34 mouse cellular contexts compared by ENCODE assay signal in genomic region chr11:53621582-53622439, GRCm38 (mm10). TPM values are rescaled to one million over a fixed set of nuclear protein-coding genes. Genes with fewer than 3 reads are reported as not detected.
DNase-seq lines count a peak whose midpoint lies in the region; ATAC-seq and TF ChIP-seq lines count a peak whose summit lies in the region.
"Had no signal": no experiment of that assay in that cellular context is flagged by ENCODE, and none has a peak within 500 bp of the region (broad histone marks: within the 10 kb centered on the region; RNA-seq: fewer than 3 reads in every experiment).

No protein-coding gene starts in this region.

- no peak overlapping the region for H3K9ac ChIP-seq in liver, embryonic 12.5 days
- no peak overlapping the region for H3K9ac ChIP-seq in liver, postnatal 0 days (replicated peaks)
- no peak overlapping the region for H3K9ac ChIP-seq in MEL (ENCODE audit: control insufficient read depth, low read depth, low read length, poor library complexity, severe bottlenecking)
- H3K9ac ChIP-seq: forebrain, embryonic 13.5 days; heart, embryonic 15.5 days; hindbrain, embryonic 13.5 days had no signal

- 61% methylated on average over 11 of the region's 11 CpGs for WGBS in liver, embryonic 12.5 days (ENCODE audit: insufficient replicate concordance)
- WGBS in liver, postnatal 0 days (ENCODE audit: insufficient replicate concordance) = 74% methylated on average over 11 of the region's 11 CpGs

- H3K4me2 ChIP-seq in liver, embryonic 12.5 days = no peak overlapping the region
- no peak overlapping the region for H3K4me2 ChIP-seq in liver, postnatal 0 days (ENCODE audit: low read depth, low read length)
- H3K4me2 ChIP-seq: forebrain, embryonic 13.5 days; heart, embryonic 11.5 days; heart, embryonic 15.5 days; hindbrain, embryonic 13.5 days had no signal

- no peak for TF ChIP-seq CTCF in liver, postnatal 0 days (IDR thresholded peaks at IDR 0.05; ENCODE audit: low read depth)
- no peak for TF ChIP-seq CTCF in MEL (IDR thresholded peaks at IDR 0.05 in 2 of 3, conservative IDR thresholded peaks at IDR 0.05 in 1 of 3; ENCODE audit: control insufficient read depth in 1 of 3, insufficient read depth in 1 of 3, low read depth in 2 of 3, low read length in 3 of 3, poor library complexity in 1 of 3, severe bottlenecking in 1 of 3)

- no peaks in the 10 kb centered on the region for H3K36me3 ChIP-seq in liver, embryonic 12.5 days
- H3K36me3 ChIP-seq in liver, postnatal 0 days (replicated peaks; ENCODE audit: insufficient read depth, low read length) = no peaks in the 10 kb centered on the region
- H3K36me3 ChIP-seq in megakaryocyte, embryonic 14.5 days (replicated peaks; ENCODE audit: low read length) = peaks cover 9% of the 10 kb centered on the region
- peaks cover 0 to 73% of the 10 kb centered on the region in 2 experiments; a peak in 2 of 4 replicates for H3K36me3 ChIP-seq in MEL (ENCODE audit: control insufficient read depth in 1 of 2, insufficient read depth in 2 of 2, low read length in 2 of 2)
- H3K36me3 ChIP-seq: forebrain, embryonic 10.5 days; heart, embryonic 15.5 days; hindbrain, embryonic 10.5 days; hindbrain, embryonic 13.5 days had no signal

- no peak for DNase-seq in liver, postnatal 0 days
- DNase-seq in MEL (ENCODE audit: low read depth, low spot score) = no peak
- no peak for DNase-seq in spleen, postnatal 36 days (ENCODE audit: low spot score in 2 of 2)
- DNase-seq in cerebellum, postnatal 36 days = no peak
- DNase-seq: adrenal gland, adult 8-10 months; cerebellum, adult 11-12 months; cerebellum, adult 8-10 months; cerebellum, postnatal 10 days; gastrocnemius, postnatal 10 days; gastrocnemius, postnatal 36 days; heart, adult 11 months; heart, postnatal 10 days; heart, postnatal 36 days had no signal

- H3K27ac ChIP-seq in liver, embryonic 12.5 days = 0 out of 2 replicates have a peak overlapping the region, but pooled peaks have one; percentile 7
- H3K27ac ChIP-seq in liver, postnatal 0 days (ENCODE audit: low read depth) = no peak overlapping the region
- H3K27ac ChIP-seq in MEL (ENCODE audit: control insufficient read depth, low read depth, low read length) = peak overlapping the region; percentile 23
- H3K27ac ChIP-seq: forebrain, embryonic 10.5 days; forebrain, embryonic 13.5 days; heart, embryonic 15.5 days; hindbrain, embryonic 10.5 days; hindbrain, embryonic 13.5 days had no signal

- no peak for ATAC-seq in liver, embryonic 12.5 days
- ATAC-seq in liver, postnatal 0 days = no peak
- no peak for ATAC-seq in megakaryocyte, adult 5-6 weeks (ENCODE audit: poor library complexity, severe bottlenecking)
- ATAC-seq: activated CD4-positive, CD25-positive, alpha-beta regulatory T cell, adult 4 months; CD4-positive, CD25-positive, alpha-beta regulatory T cell, adult 4 months; forebrain, embryonic 13.5 days; forebrain, embryonic 16.5 days; hindbrain, embryonic 16.5 days had no signal

- H3K9me3 ChIP-seq in liver, embryonic 12.5 days (replicated peaks) = no peaks in the 10 kb centered on the region
- no peaks in the 10 kb centered on the region for H3K9me3 ChIP-seq in liver, postnatal 0 days (ENCODE audit: low read length)
- peaks cover 10% of the 10 kb centered on the region for H3K9me3 ChIP-seq in megakaryocyte, embryonic 14.5 days
- H3K9me3 ChIP-seq in MEL (replicated peaks; ENCODE audit: insufficient read depth, low read length) = no peaks in the 10 kb centered on the region
- H3K9me3 ChIP-seq: forebrain, embryonic 10.5 days; forebrain, embryonic 13.5 days; heart, embryonic 15.5 days; hindbrain, embryonic 10.5 days; hindbrain, embryonic 13.5 days had no signal

- no peaks in the 10 kb centered on the region for H3K27me3 ChIP-seq in liver, embryonic 12.5 days (replicated peaks)
- H3K27me3 ChIP-seq in liver, postnatal 0 days (ENCODE audit: insufficient read depth, low read length) = no peaks in the 10 kb centered on the region
- no peaks in the 10 kb centered on the region for H3K27me3 ChIP-seq in megakaryocyte, embryonic 14.5 days (replicated peaks)
- H3K27me3 ChIP-seq in MEL (ENCODE audit: control insufficient read depth in 1 of 2, insufficient read depth in 2 of 2, low read length in 2 of 2) = no peaks in the 10 kb centered on the region
- H3K27me3 ChIP-seq: forebrain, embryonic 13.5 days; heart, embryonic 15.5 days; hindbrain, embryonic 13.5 days had no signal

- no peak overlapping the region for H3K4me3 ChIP-seq in liver, embryonic 12.5 days
- no peak overlapping the region for H3K4me3 ChIP-seq in liver, postnatal 0 days (ENCODE audit: low read depth, low read length)
- H3K4me3 ChIP-seq in megakaryocyte, embryonic 14.5 days (replicated peaks) = peak overlapping the region; percentile 65
- no peak overlapping the region for H3K4me3 ChIP-seq in MEL (ENCODE audit: control insufficient read depth in 1 of 2, insufficient read depth in 1 of 2, low read depth in 2 of 2, low read length in 2 of 2)
- H3K4me3 ChIP-seq: forebrain, embryonic 10.5 days; forebrain, embryonic 13.5 days; heart, embryonic 15.5 days; hindbrain, embryonic 10.5 days; hindbrain, embryonic 13.5 days had no signal

- TF ChIP-seq POLR2A in MEL (IDR thresholded peaks at IDR 0.05; ENCODE audit: control insufficient read depth in 1 of 2, insufficient read depth in 1 of 2, low read depth in 1 of 2, low read length in 2 of 2, poor library complexity in 1 of 2) = no peak

- no peak for TF ChIP-seq RAD21 in MEL (IDR thresholded peaks at IDR 0.05; ENCODE audit: low read depth, low read length)

- TF ChIP-seq EP300 in liver, postnatal 0 days (IDR thresholded peaks at IDR 0.05; ENCODE audit: low read depth) = no peak
- no peak for TF ChIP-seq EP300 in MEL (IDR thresholded peaks at IDR 0.05; ENCODE audit: low read depth in 1 of 2, low read length in 2 of 2)

- peaks cover 76% of the 10 kb centered on the region for H3K4me1 ChIP-seq in liver, embryonic 12.5 days
- H3K4me1 ChIP-seq in liver, postnatal 0 days (ENCODE audit: insufficient read depth) = no peaks in the 10 kb centered on the region
- peaks cover 59% of the 10 kb centered on the region for H3K4me1 ChIP-seq in megakaryocyte, embryonic 14.5 days
- peaks cover 70 to 81% of the 10 kb centered on the region in 2 experiments for H3K4me1 ChIP-seq in MEL (ENCODE audit: control insufficient read depth in 1 of 2, insufficient read depth in 2 of 2, low read length in 2 of 2)
- H3K4me1 ChIP-seq: forebrain, embryonic 13.5 days; hindbrain, embryonic 13.5 days had no signal

- H3K79me2 ChIP-seq in MEL (ENCODE audit: control insufficient read depth, insufficient read depth, low read length, poor library complexity) = peaks cover 2% of the 10 kb centered on the region; the same call in 1 of the 2 replicates

TF ChIP-seq in MEL, 35 proteins besides CTCF, POLR2A, EP300 and RAD21:
- TF ChIP-seq POLR2AphosphoS5 (IDR thresholded peaks at IDR 0.05; ENCODE audit: borderline replicate concordance, low read depth, low read length) (no peak), ZKSCAN1 (IDR thresholded peaks at IDR 0.05; ENCODE audit: low read depth, low read length) (0 out of 2 replicates have a peak, but pooled peaks have one; percentile 61)

RNA-seq across cellular contexts. Expression of gene Il4, which starts 3.3 kb away (rescaled TPM):
- polyA plus RNA-seq in liver, embryonic 12.5 days (2016; fragmentation: Nextera tagmentation; extraction: Ambion mirVana) = 0.81 TPM in 2 replicates
- polyA plus RNA-seq in liver, postnatal 0 days (2015; fragmentation: Nextera tagmentation; extraction: Ambion mirVana) = 0.28 TPM in 1 of 2 replicates, not detected in the other
- not detected in 2 replicates for polyA plus RNA-seq in megakaryocyte, embryonic 14.5 days (2012; ENCODE audit: insufficient read depth, low replicate concordance)
- total RNA-seq in megakaryocyte, adult 5-6 weeks (2015) = 5.5 and 13.1 TPM in 2 replicates
- 8.0 and 8.7 TPM in 2 replicates for total RNA-seq in megakaryocyte, adult 5-6 weeks (2017)
- 9.4 and 10.4 TPM in 2 replicates for total RNA-seq in MEL (2012; rRNA removed)
- 1 to 10 TPM in 1 of 2 experiments, not detected in 1; 4.3 TPM for polyA plus RNA-seq in MEL (2012; ENCODE audit: insufficient read depth in 1 of 2, insufficient read length in 2 of 2, low read depth in 1 of 2, low replicate concordance in 2 of 2, missing spikeins in 1 of 2)
- total RNA-seq: adrenal gland, adult 8-10 months; adrenal gland, postnatal 25 days; ES-E14; gastrocnemius, adult 18-20 months; gastrocnemius, postnatal 10 days; gastrocnemius, postnatal 36 days; heart, adult 8-10 months; heart, postnatal 10 days; heart, postnatal 36 days had no signal
- polyA plus RNA-seq: brain, embryonic 14.5 days; C2C12 had no signal

RNA-seq across cellular contexts. Expression of gene Il13, which starts 12.7 kb away (rescaled TPM):
- polyA plus RNA-seq in liver, embryonic 12.5 days (2016; fragmentation: Nextera tagmentation; extraction: Ambion mirVana) = not detected in 2 replicates
- polyA plus RNA-seq in liver, postnatal 0 days (2015; fragmentation: Nextera tagmentation; extraction: Ambion mirVana) = not detected in 2 replicates
- 0.17 TPM in 1 of 2 replicates, not detected in the other for polyA plus RNA-seq in megakaryocyte, embryonic 14.5 days (2012; ENCODE audit: insufficient read depth, low replicate concordance)
- total RNA-seq in megakaryocyte, adult 5-6 weeks (2015) = 0.18 TPM in 2 replicates
- total RNA-seq in megakaryocyte, adult 5-6 weeks (2017) = 0.28 and 0.62 TPM in 2 replicates
- not detected in 2 replicates for total RNA-seq in MEL (2012; rRNA removed)
- polyA plus RNA-seq in MEL (2012; ENCODE audit: insufficient read depth in 1 of 2, insufficient read length in 2 of 2, low read depth in 1 of 2, low replicate concordance in 2 of 2, missing spikeins in 1 of 2) = not detected
- total RNA-seq: adrenal gland, adult 8-10 months; adrenal gland, postnatal 25 days; ES-E14; gastrocnemius, adult 18-20 months; gastrocnemius, postnatal 10 days; gastrocnemius, postnatal 36 days; heart, adult 8-10 months; heart, postnatal 10 days; heart, postnatal 36 days had no signal
- polyA plus RNA-seq: activated CD4-positive, CD25-positive, alpha-beta regulatory T cell, adult 4 months; brain, embryonic 14.5 days; C2C12; CD4-positive, CD25-positive, alpha-beta regulatory T cell, adult 4 months; embryonic facial prominence, embryonic 11.5 days; embryonic facial prominence, embryonic 14.5 days; forebrain, embryonic 10.5 days; forebrain, embryonic 13.5 days; forebrain, embryonic 16.5 days; heart, embryonic 11.5 days; heart, embryonic 15.5 days; hindbrain, embryonic 10.5 days; hindbrain, embryonic 13.5 days; hindbrain, embryonic 16.5 days had no signal

RNA-seq across cellular contexts. Expression of gene Kif3a, which starts 54.6 kb away (rescaled TPM):
- 13.7 and 14.5 TPM in 2 replicates for polyA plus RNA-seq in liver, embryonic 12.5 days (2016; fragmentation: Nextera tagmentation; extraction: Ambion mirVana)
- polyA plus RNA-seq in liver, postnatal 0 days (2015; fragmentation: Nextera tagmentation; extraction: Ambion mirVana) = 5.3 and 7.1 TPM in 2 replicates
- 1.6 and 5.8 TPM in 2 replicates for polyA plus RNA-seq in megakaryocyte, embryonic 14.5 days (2012; ENCODE audit: insufficient read depth, low replicate concordance)
- 2.5 and 4.1 TPM in 2 replicates for total RNA-seq in megakaryocyte, adult 5-6 weeks (2015)
- 3.3 and 5.0 TPM in 2 replicates for total RNA-seq in megakaryocyte, adult 5-6 weeks (2017)
- 13.6 and 14.2 TPM in 2 replicates for total RNA-seq in MEL (2012; rRNA removed)
- 10 to 100 TPM; 17.1 to 88.3 TPM for polyA plus RNA-seq in MEL (2012; ENCODE audit: insufficient read depth in 1 of 2, insufficient read length in 2 of 2, low read depth in 1 of 2, low replicate concordance in 2 of 2, missing spikeins in 1 of 2)
